Comparison of ENCODE assay signal across 7 mouse cellular contexts in genomic region chr6:24347745-24348480, GRCm38 (mm10).
A peak's percentile ranks its signal among the peaks of the same experiment; 100 is the strongest.
DNase-seq lines count a peak whose midpoint lies in the region; ATAC-seq and TF ChIP-seq lines count a peak whose summit lies in the region.

No protein-coding gene starts in this region.

- H3K36me3 ChIP-seq in stomach, postnatal 0 days (ENCODE audit: control insufficient read depth, insufficient read depth, low read length): no peaks in the 10 kb centered on the region

- no peak for TF ChIP-seq EP300 in stomach, postnatal 0 days (optimal IDR thresholded peaks at IDR 0.05)

- H3K4me3 ChIP-seq in stomach, postnatal 0 days (ENCODE audit: low read depth, low read length): no peak overlapping the region

- TF ChIP-seq CTCF in stomach, postnatal 0 days (IDR thresholded peaks at IDR 0.05; ENCODE audit: low read depth): no peak

- no peaks in the 10 kb centered on the region for H3K27me3 ChIP-seq in stomach, postnatal 0 days (ENCODE audit: control insufficient read depth, insufficient read depth, low read length)

- H3K27ac ChIP-seq in stomach, postnatal 0 days (replicated peaks): no peak overlapping the region

- WGBS in stomach, postnatal 0 days: 41% methylated on average over 13 of the region's 13 CpGs

- peak; percentile 42; the same call in 1 of the 2 replicates for ATAC-seq in stomach, postnatal 0 days (ENCODE audit: low FRiP score, low TSS enrichment)

- H3K9ac ChIP-seq in stomach, postnatal 0 days (ENCODE audit: low read length): no peak overlapping the region

- peak; percentile 24 to 59 for DNase-seq in urinary bladder, postnatal 4 days (ENCODE audit: low spot score in 2 of 2)
- DNase-seq in urinary bladder, adult 2 months (ENCODE audit: low spot score): no peak
- DNase-seq in heart, adult 8-10 months (ENCODE audit: low spot score): peak; percentile 13
- DNase-seq in kidney, adult 9 months: peak; percentile 96
- DNase-seq in lung, postnatal 25 days (ENCODE audit: low spot score): peak; percentile 38
- peak; percentile 17 for DNase-seq in stomach, postnatal 0 days (ENCODE audit: low spot score)
- DNase-seq in frontal cortex, postnatal 14 days (ENCODE audit: low spot score in 2 of 2): no peak

- H3K4me1 ChIP-seq in stomach, postnatal 0 days (replicated peaks; ENCODE audit: control insufficient read depth, insufficient read depth): no peaks in the 10 kb centered on the region

- peak overlapping the region; percentile 11; the same call in 1 of the 2 replicates for H3K4me2 ChIP-seq in stomach, postnatal 0 days (replicated peaks; ENCODE audit: low read depth)

- no peaks in the 10 kb centered on the region for H3K9me3 ChIP-seq in stomach, postnatal 0 days (ENCODE audit: control insufficient read depth, low read length)

Comparison
In these comparisons a context has a peak if more than half of its experiments do, and no peak if none do; other contexts are left out.
1. DNase-seq: peak in urinary bladder, postnatal 4 days (2 of 2), heart, adult 8-10 months (single experiment), kidney, adult 9 months (single experiment), lung, postnatal 25 days (single experiment) and stomach, postnatal 0 days (single experiment); none in urinary bladder, adult 2 months (single experiment) and frontal cortex, postnatal 14 days (0 of 2).